Mouse (Mus musculus) cerebellum, adult 2 months (tissue): ENCODE measurements around the gene Eef1akmt3.
A peak's percentile ranks its signal among the peaks of the same experiment; 100 is the strongest.

Experiments
- CTCF ChIP-seq: fragments of 200-500 bp; IDR thresholded peaks from 2 replicates; pipeline ENCODE4 v1.5.1; 2011; ENCODE audit warnings: low read depth, mild to moderate bottlenecking, control low read depth, low read length, moderate library complexity, borderline replicate concordance; ENCODE audit not compliant: insufficient read depth
- POLR2A ChIP-seq: fragments of 200-500 bp; IDR thresholded peaks from 2 replicates; pipeline ENCODE4 v1.6.1; 2011; ENCODE audit warnings: low read length, control low read depth, borderline replicate concordance; ENCODE audit not compliant: insufficient read depth

DNA sequence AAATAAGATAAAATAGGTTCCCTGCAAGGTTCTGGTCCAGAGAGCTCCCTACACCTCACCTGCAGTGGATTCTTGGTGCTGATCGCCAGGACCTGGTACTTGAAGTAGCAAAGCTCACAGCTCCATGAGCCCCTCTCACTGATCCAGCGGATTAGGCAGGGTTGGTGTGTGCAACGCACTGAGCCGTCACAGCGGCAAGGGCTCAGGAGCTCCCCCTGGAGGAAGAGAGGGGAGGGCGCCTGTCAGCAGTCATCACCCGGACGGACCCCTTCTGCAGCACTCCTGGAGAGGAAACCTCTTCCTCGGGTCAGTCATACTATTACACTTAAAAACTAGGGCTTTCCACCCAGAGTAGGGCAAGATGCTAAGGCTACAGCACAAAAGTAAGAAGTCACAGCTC lies 16.8 kb upstream of the Eef1akmt3 start:
- TF ChIP-seq POLR2A, result no peak
- peak; percentile 93 for TF ChIP-seq CTCF
